Mouse (Mus musculus): ENCODE results near the gene Taf8. TPM values are rescaled to one million over a fixed set of nuclear protein-coding genes. Genes with fewer than 3 reads are reported as not detected.
A peak's percentile ranks its signal among the peaks of the same experiment; 100 is the strongest.

Taf8 gene
- polyA plus RNA-seq, 1 experiment from 2014 or later = 21.4 TPM

DNA sequence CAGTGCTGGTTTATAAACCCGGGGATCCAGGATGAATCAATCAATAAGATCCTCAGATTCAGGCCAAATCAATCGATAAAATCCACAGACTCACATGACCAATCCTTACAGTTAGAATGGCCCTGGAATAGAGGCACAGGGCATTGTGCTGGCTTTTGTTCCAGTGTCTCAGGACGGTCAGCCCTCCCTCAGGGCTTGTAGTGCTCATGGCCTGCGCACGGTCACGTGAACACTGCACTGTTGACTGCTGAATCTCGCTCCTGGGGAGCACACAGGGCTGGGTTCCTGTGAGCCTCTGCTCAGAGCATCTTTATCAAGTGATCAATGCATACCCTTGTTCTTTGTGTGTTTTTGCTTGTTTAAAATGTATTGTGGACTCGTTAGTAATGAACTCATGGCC lies 26.8 kb upstream of the Taf8 start:
- H3K4me1 ChIP-seq (replicated peaks; ENCODE audit: insufficient read depth, low read length) = peaks cover 16% of the 10 kb centered on the region; the same call in 1 of the 2 replicates
- TF ChIP-seq CTCF (IDR thresholded peaks at IDR 0.05; ENCODE audit: low read depth) = no peak
- 77% methylated on average over 8 of the region's 8 CpGs for WGBS
- H3K27me3 ChIP-seq (ENCODE audit: insufficient read depth, low read length) = no peaks in the 10 kb centered on the region
- no peak for DNase-seq (ENCODE audit: low spot score)
- no peaks in the 10 kb centered on the region for H3K36me3 ChIP-seq (ENCODE audit: insufficient read depth, low read length)
- no peak for ATAC-seq (replicated peaks; ENCODE audit: low FRiP score, low read depth)
- no peak overlapping the region for H3K4me2 ChIP-seq (ENCODE audit: low read length)
- no peak overlapping the region for H3K4me3 ChIP-seq (replicated peaks; ENCODE audit: low read depth, low read length)
- no peak overlapping the region for H3K27ac ChIP-seq
- H3K9me3 ChIP-seq (replicated peaks; ENCODE audit: low read length) = no peaks in the 10 kb centered on the region
- no peak overlapping the region for H3K9ac ChIP-seq (ENCODE audit: low read depth, low read length)

DNA sequence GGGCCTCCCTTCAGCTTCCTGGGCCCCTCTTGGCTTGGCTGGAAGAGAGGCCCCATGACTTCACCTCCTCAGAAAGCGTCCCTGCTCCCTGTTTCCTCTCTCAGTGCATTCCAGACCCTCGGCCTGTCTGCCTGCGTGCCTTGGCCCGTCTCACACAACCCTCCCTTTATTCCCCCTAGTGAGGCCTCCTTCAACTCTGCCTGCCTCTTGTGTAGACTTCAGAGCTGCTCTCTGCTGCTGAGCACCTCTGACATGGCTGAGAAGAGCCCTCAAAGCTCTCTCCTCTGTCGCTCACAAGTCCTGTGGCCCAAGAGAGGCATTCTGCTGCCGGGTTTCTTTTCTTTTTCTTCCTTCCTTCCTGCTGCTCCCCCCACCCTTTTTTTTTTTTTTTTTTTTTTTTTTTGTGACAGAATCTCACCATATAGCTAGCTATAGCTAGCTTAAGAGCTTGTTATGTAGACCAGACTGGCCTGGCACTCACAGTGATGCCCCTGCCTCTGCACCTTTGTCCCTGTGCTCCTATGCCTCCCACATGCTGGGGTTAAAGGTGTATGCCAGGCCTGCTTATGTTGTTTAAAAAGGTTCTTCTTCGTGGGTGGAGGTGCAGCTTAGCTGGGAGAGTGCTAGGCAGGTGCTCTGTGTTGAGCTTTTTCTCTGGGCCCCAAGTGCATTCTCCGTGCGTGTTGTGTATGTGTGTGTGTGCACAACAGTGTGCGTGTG lies 25.6 kb upstream of the Taf8 start:
- ATAC-seq (replicated peaks; ENCODE audit: low FRiP score, low read depth) (no peak), DNase-seq (ENCODE audit: low spot score) (peak; percentile 80)
- 32% methylated on average over 10 of the region's 10 CpGs for WGBS
- Histone ChIP-seq H3K4me1 (replicated peaks; ENCODE audit: insufficient read depth, low read length) (peaks cover 16% of the 10 kb centered on the region; the same call in 1 of the 2 replicates), H3K9me3 (replicated peaks; ENCODE audit: low read length) (no peaks in the 10 kb centered on the region), H3K4me3 (replicated peaks; ENCODE audit: low read depth, low read length) (no peak overlapping the region), H3K4me2 (ENCODE audit: low read length) (no peak overlapping the region), H3K27me3 (ENCODE audit: insufficient read depth, low read length) (no peaks in the 10 kb centered on the region), H3K36me3 (ENCODE audit: insufficient read depth, low read length) (no peaks in the 10 kb centered on the region), H3K27ac (peak overlapping the region; percentile 60), H3K9ac (ENCODE audit: low read depth, low read length) (no peak overlapping the region; the same call in 1 of the 2 replicates)
- no peak for TF ChIP-seq CTCF (IDR thresholded peaks at IDR 0.05; ENCODE audit: low read depth)

DNA sequence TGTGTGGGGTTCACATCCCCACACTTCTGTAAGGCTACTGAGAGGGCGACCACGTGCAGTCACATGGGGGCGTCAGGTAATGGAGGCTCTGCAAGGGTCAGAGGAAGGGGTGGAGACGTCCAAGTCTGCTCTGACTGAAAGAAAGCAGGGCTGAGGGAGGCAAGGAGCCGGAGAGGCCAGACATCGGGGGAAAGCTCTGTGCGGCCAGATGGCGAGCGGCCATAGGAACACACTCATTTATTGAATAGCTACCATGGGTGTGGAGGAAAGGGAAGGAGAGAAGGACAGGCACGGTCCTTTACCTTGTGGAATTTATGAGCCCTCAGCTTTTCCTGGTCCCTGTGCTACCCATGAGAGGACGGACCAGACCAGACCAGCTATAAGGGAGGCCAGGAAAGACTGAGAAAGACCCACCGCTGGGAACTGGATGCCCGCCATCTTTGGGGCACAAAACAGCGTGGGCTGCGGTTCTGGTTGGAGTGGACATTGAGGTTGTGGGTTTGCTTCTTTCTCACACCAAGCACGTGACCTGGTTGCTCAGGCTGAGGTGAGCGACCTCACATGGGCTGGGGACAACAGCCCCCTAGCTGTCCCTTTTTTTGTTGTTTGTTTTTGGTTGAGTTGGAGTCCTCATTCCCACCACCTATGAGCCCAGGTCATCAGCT lies 24.9 kb upstream of the Taf8 start:
- no peak for TF ChIP-seq CTCF (IDR thresholded peaks at IDR 0.05; ENCODE audit: low read depth)
- ATAC-seq (replicated peaks; ENCODE audit: low FRiP score, low read depth) = no peak

DNA sequence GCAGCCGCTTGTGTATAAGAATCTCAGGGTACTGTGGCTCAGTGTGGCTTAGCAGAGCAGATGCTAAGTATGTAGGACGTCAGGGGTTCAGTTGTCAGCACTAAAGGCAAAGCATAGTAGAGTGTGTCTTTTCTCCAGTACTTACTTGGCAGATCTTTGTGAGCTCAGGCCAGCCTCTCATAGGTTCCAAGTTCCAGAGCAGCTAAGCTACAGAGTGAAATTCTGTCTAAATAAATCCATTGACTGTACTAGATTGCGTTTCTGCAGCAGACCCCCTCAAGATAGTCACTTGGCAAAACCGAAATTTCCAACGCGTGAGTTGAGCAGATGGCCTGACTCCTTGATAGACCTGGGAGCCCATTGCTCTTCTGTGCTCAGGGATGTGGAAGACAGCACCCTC lies 22.9 kb upstream of the Taf8 start:
- Histone ChIP-seq H3K4me1 (replicated peaks; ENCODE audit: insufficient read depth, low read length) (peaks cover 32% of the 10 kb centered on the region), H3K36me3 (ENCODE audit: insufficient read depth, low read length) (no peaks in the 10 kb centered on the region), H3K27ac (no peak overlapping the region), H3K9me3 (replicated peaks; ENCODE audit: low read length) (no peaks in the 10 kb centered on the region), H3K4me3 (replicated peaks; ENCODE audit: low read depth, low read length) (no peak overlapping the region), H3K27me3 (ENCODE audit: insufficient read depth, low read length) (no peaks in the 10 kb centered on the region), H3K4me2 (ENCODE audit: low read length) (no peak overlapping the region), H3K9ac (ENCODE audit: low read depth, low read length) (no peak overlapping the region)
- ATAC-seq (replicated peaks; ENCODE audit: low FRiP score, low read depth) (no peak), DNase-seq (ENCODE audit: low spot score) (no peak)
- no peak for TF ChIP-seq CTCF (IDR thresholded peaks at IDR 0.05; ENCODE audit: low read depth)
- 85% methylated on average over 6 of the region's 6 CpGs for WGBS

More for the DNA sequence above, 24.9 kb upstream of the Taf8 start:
- H3K4me1 ChIP-seq (replicated peaks; ENCODE audit: insufficient read depth, low read length) = peaks cover 24% of the 10 kb centered on the region
- DNase-seq (ENCODE audit: low spot score) = no peak
- H3K27ac ChIP-seq = peak overlapping the region; percentile 60
- H3K4me3 ChIP-seq (replicated peaks; ENCODE audit: low read depth, low read length) = no peak overlapping the region
- no peaks in the 10 kb centered on the region for H3K36me3 ChIP-seq (ENCODE audit: insufficient read depth, low read length)
- no peaks in the 10 kb centered on the region for H3K9me3 ChIP-seq (replicated peaks; ENCODE audit: low read length)
- WGBS = 67% methylated on average over 17 of the region's 17 CpGs
- no peak overlapping the region for H3K4me2 ChIP-seq (ENCODE audit: low read length)
- no peak overlapping the region for H3K9ac ChIP-seq (ENCODE audit: low read depth, low read length)
- no peaks in the 10 kb centered on the region for H3K27me3 ChIP-seq (ENCODE audit: insufficient read depth, low read length)

- no peak overlapping the region for H3K4me2 ChIP-seq (ENCODE audit: low read length)
- H3K27ac ChIP-seq = no peak overlapping the region
- H3K4me1 ChIP-seq (replicated peaks; ENCODE audit: insufficient read depth, low read length) = peaks cover 32% of the 10 kb centered on the region
- H3K4me3 ChIP-seq (replicated peaks; ENCODE audit: low read depth, low read length) = no peak overlapping the region
- DNase-seq (ENCODE audit: low spot score) = no peak
- TF ChIP-seq CTCF (IDR thresholded peaks at IDR 0.05; ENCODE audit: low read depth) = no peak
- no peak for ATAC-seq (replicated peaks; ENCODE audit: low FRiP score, low read depth)
- H3K9me3 ChIP-seq (replicated peaks; ENCODE audit: low read length) = no peaks in the 10 kb centered on the region
- H3K36me3 ChIP-seq (ENCODE audit: insufficient read depth, low read length) = no peaks in the 10 kb centered on the region
- H3K9ac ChIP-seq (ENCODE audit: low read depth, low read length) = no peak overlapping the region
- WGBS = 78% methylated on average over 8 of the region's 8 CpGs
- H3K27me3 ChIP-seq (ENCODE audit: insufficient read depth, low read length) = no peaks in the 10 kb centered on the region
Observed at GRCm38 (mm10) chr17:47524055-47524454, 22.0 kb upstream of the Taf8 start.

- Histone ChIP-seq H3K36me3 (ENCODE audit: insufficient read depth, low read length) (no peaks in the 10 kb centered on the region), H3K9me3 (replicated peaks; ENCODE audit: low read length) (no peaks in the 10 kb centered on the region), H3K4me3 (replicated peaks; ENCODE audit: low read depth, low read length) (no peak overlapping the region), H3K9ac (ENCODE audit: low read depth, low read length) (no peak overlapping the region), H3K27me3 (ENCODE audit: insufficient read depth, low read length) (no peaks in the 10 kb centered on the region), H3K4me1 (replicated peaks; ENCODE audit: insufficient read depth, low read length) (peaks cover 34% of the 10 kb centered on the region), H3K4me2 (ENCODE audit: low read length) (no peak overlapping the region), H3K27ac (peak overlapping the region; percentile 90)
- TF ChIP-seq CTCF (IDR thresholded peaks at IDR 0.05; ENCODE audit: low read depth) = no peak
- ATAC-seq (replicated peaks; ENCODE audit: low FRiP score, low read depth) (no peak), DNase-seq (ENCODE audit: low spot score) (peak; percentile 42)
- 57% methylated on average over 18 of the region's 18 CpGs for WGBS
Observed at GRCm38 (mm10) chr17:47523211-47523682, 21.2 kb upstream of the Taf8 start.

Data from kidney, postnatal 0 days (tissue).